Mouse (Mus musculus) midbrain, embryonic 16.5 days (tissue): Measurements from ENCODE around the gene Pfkfb3. TPM values are rescaled to one million over a fixed set of nuclear protein-coding genes. Genes with fewer than 3 reads are reported as not detected.
A peak's percentile ranks its signal among the peaks of the same experiment; 100 is the strongest.

Source experiments
- ATAC-seq: fragments of 200-750 bp; cut with Nextera tagmentation; 2 replicates; pipeline ENCODE4 v1.8.0; 2017; ENCODE audit warnings: moderate TSS enrichment
- H3K27ac ChIP-seq: fragments of 300-500 bp; sonication (generic); 2 replicates; pipeline ENCODE4 v1.5.1; 2014; ENCODE audit warnings: mild to moderate bottlenecking, low read length, mixed read lengths
- H3K27me3 ChIP-seq: fragments of 300-500 bp; sonication (generic); 2 replicates; pipeline ENCODE4 v1.6.1; 2014; ENCODE audit warnings: low read depth, low read length, mixed read lengths; ENCODE audit not compliant: control insufficient read depth, insufficient read depth
- H3K36me3 ChIP-seq: fragments of 300-500 bp; sonication (generic); 2 replicates; pipeline ENCODE4 v1.6.1; 2014; ENCODE audit warnings: mild to moderate bottlenecking, low read length, moderate library complexity, mixed read lengths; ENCODE audit not compliant: control insufficient read depth, insufficient read depth
- H3K4me1 ChIP-seq: fragments of 300-500 bp; sonication (generic); 2 replicates; pipeline ENCODE4 v1.6.1; 2014; ENCODE audit warnings: mild to moderate bottlenecking, low read length, mixed read lengths; ENCODE audit not compliant: control insufficient read depth, insufficient read depth
- H3K4me2 ChIP-seq: fragments of 300-500 bp; sonication (generic); 2 replicates; pipeline ENCODE4 v1.6.1; 2014; ENCODE audit warnings: mild to moderate bottlenecking, low read length, mixed read lengths
- H3K4me3 ChIP-seq: fragments of 300-500 bp; sonication (generic); 2 replicates; pipeline ENCODE4 v1.5.1; 2014; ENCODE audit warnings: low read depth, mild to moderate bottlenecking, low read length, moderate library complexity, mixed read lengths
- H3K9ac ChIP-seq: fragments of 300-500 bp; sonication (generic); 2 replicates; pipeline ENCODE4 v1.6.1; 2014; ENCODE audit warnings: low read depth, low read length, mixed read lengths
- H3K9me3 ChIP-seq: fragments of 300-500 bp; sonication (generic); replicated peaks from 2 replicates; pipeline ENCODE4 v1.6.1; 2014; ENCODE audit warnings: mild to moderate bottlenecking, low read length, mixed read lengths; ENCODE audit not compliant: control insufficient read depth, poor library complexity, severe bottlenecking
- WGBS: fragments of 180-500 bp; shearing (Covaris S2); extraction: QIAGEN DNeasy Blood & Tissue Kit; methylation state at CpG from one replicate; pipeline ENCODE4 v1.1.7; 2014; 5-methylcytosine and 5-hydroxymethylcytosine counted together
- polyA plus RNA-seq: library from polyadenylated mRNA; unstranded; fragments of >200 nt; fragmentation: Nextera tagmentation; extraction: Ambion mirVana; gene quantifications from 2 replicates; pipeline ENCODE4 v1.2.1, GENCODE M21; 2015

Gene Pfkfb3
- polyA plus RNA-seq, 1 experiment from 2014 or later, result 34.2 TPM

GRCm38 (mm10) chr2:11557244-11557643 is 3.4 kb upstream of the Pfkfb3 start:
- ATAC-seq, result no peak
- no peak overlapping the region for H3K4me2 ChIP-seq
- H3K27ac ChIP-seq, result no peak overlapping the region
- H3K27me3 ChIP-seq, result peaks cover 16% of the 10 kb centered on the region
- H3K9me3 ChIP-seq, result no peaks in the 10 kb centered on the region
- H3K9ac ChIP-seq, result no peak overlapping the region
- H3K4me1 ChIP-seq, result peaks cover 9% of the 10 kb centered on the region
- H3K36me3 ChIP-seq, result no peaks in the 10 kb centered on the region
- 58% methylated on average over 3 of the region's 3 CpGs for WGBS
- no peak overlapping the region for H3K4me3 ChIP-seq

- no peak for ATAC-seq
- Histone ChIP-seq H3K4me2 (no peak overlapping the region), H3K27ac (no peak overlapping the region), H3K9ac (no peak overlapping the region), H3K27me3 (peaks cover 16% of the 10 kb centered on the region), H3K4me1 (peaks cover 9% of the 10 kb centered on the region), H3K4me3 (no peak overlapping the region), H3K36me3 (no peaks in the 10 kb centered on the region), H3K9me3 (no peaks in the 10 kb centered on the region)
- WGBS, result 55% methylated on average over 6 of the region's 6 CpGs
Measured at GRCm38 (mm10) chr2:11555316-11555715, 1.4 kb upstream of the Pfkfb3 start.

GRCm38 (mm10) chr2:11552966-11553451 is 868 bp downstream of the Pfkfb3 start:
- Histone ChIP-seq H3K9ac (peak overlapping the region; percentile 70), H3K4me1 (peaks cover 9% of the 10 kb centered on the region), H3K36me3 (no peaks in the 10 kb centered on the region), H3K9me3 (no peaks in the 10 kb centered on the region), H3K27me3 (peaks cover 16% of the 10 kb centered on the region), H3K4me2 (peak overlapping the region; percentile 94), H3K4me3 (peak overlapping the region; percentile 61), H3K27ac (no peak overlapping the region)
- ATAC-seq, result peak; percentile 26
- 4% methylated on average over 15 of the region's 15 CpGs for WGBS

GRCm38 (mm10) chr2:11552297-11552821 is 1.5 kb downstream of the Pfkfb3 start:
- ATAC-seq, result no peak
- H3K4me2 ChIP-seq, result peak overlapping the region; percentile 94; the same call in 1 of the 2 replicates
- H3K36me3 ChIP-seq, result no peaks in the 10 kb centered on the region
- no peak overlapping the region for H3K27ac ChIP-seq
- no peak overlapping the region for H3K9ac ChIP-seq
- peaks cover 9% of the 10 kb centered on the region for H3K4me1 ChIP-seq
- peaks cover 16% of the 10 kb centered on the region for H3K27me3 ChIP-seq
- no peaks in the 10 kb centered on the region for H3K9me3 ChIP-seq
- H3K4me3 ChIP-seq, result no peak overlapping the region
- WGBS, result 14% methylated on average over 9 of the region's 9 CpGs

DNA sequence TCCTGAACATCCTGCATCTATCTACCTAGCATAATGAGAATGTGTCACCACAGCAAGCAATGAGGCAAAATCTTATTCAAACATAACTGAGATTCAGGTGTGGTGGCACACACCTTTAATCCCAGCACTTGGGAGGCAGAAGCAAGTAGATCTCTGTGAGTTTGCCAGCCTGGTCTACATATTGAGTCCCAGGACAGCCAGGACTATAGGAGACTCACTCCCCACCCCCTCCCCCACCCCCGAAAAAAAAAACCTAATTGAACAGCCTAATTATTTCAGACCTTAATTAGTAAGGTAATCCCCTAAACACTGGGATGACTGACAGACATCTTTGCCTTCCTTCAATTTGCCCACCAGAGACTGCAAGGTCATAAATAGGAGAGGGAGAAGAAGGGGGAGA is 2.2 kb downstream of the Pfkfb3 start:
- Histone ChIP-seq H3K4me1 (peaks cover 9% of the 10 kb centered on the region), H3K9ac (no peak overlapping the region), H3K27me3 (peaks cover 16% of the 10 kb centered on the region), H3K36me3 (no peaks in the 10 kb centered on the region), H3K4me3 (no peak overlapping the region), H3K9me3 (no peaks in the 10 kb centered on the region), H3K27ac (no peak overlapping the region), H3K4me2 (no peak overlapping the region)
- no peak for ATAC-seq
- 18% methylated on average over 1 of the region's 1 CpGs for WGBS

DNA sequence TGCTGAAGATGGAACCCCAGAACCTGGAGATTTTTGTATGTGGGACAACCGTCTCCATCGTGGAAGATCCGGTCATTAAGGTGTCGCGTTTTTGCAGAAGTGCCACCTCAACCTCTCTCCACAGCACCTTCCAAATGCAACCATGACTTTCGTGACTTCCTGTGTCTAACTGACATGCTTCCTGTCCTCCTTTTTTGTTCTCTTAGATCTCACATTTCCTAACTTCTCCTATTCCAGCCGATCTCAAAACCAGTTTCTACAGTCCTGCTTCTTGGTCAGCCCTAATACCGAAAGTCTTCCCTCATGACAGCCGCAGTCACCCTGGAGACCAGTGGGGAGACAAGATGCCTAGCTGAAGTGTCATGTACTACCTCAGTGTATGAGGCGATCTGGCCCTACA is 5.4 kb downstream of the Pfkfb3 start:
- Histone ChIP-seq H3K4me1 (peaks cover 9% of the 10 kb centered on the region), H3K36me3 (no peaks in the 10 kb centered on the region), H3K9ac (no peak overlapping the region), H3K4me3 (no peak overlapping the region), H3K27me3 (peaks cover 9% of the 10 kb centered on the region), H3K27ac (no peak overlapping the region), H3K9me3 (no peaks in the 10 kb centered on the region), H3K4me2 (no peak overlapping the region)
- WGBS, result 88% methylated on average over 10 of the region's 10 CpGs
- ATAC-seq, result no peak

DNA sequence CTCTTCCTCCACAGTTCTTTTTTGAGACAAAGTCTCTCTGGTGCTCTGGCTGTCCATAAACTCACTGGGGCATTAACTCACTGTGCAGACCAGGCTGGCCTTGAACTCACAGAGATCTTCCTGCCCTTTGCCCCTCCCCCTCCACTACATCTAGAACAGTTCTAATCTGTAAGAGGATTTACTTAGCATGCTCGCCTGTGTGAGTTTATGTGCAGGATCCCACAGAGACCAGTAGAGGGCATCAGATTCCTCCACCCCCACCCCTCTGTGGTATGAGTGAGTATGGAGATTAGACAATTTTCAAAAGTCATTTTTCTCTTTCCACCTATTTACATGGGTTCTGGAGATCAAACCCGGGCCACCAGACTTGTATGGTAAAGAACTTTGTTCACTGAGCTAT is 6.3 kb downstream of the Pfkfb3 start:
- H3K27me3 ChIP-seq, result peaks cover 2% of the 10 kb centered on the region; the same call in 1 of the 2 replicates
- 52% methylated on average over 2 of the region's 2 CpGs for WGBS
- no peak for ATAC-seq
- no peaks in the 10 kb centered on the region for H3K36me3 ChIP-seq
- H3K4me1 ChIP-seq, result peaks cover 2% of the 10 kb centered on the region; the same call in 1 of the 2 replicates
- H3K4me2 ChIP-seq, result no peak overlapping the region
- no peaks in the 10 kb centered on the region for H3K9me3 ChIP-seq
- H3K4me3 ChIP-seq, result no peak overlapping the region
- H3K9ac ChIP-seq, result no peak overlapping the region
- no peak overlapping the region for H3K27ac ChIP-seq

GRCm38 (mm10) chr2:11546091-11546490 is 7.8 kb downstream of the Pfkfb3 start:
- H3K9ac ChIP-seq, result no peak overlapping the region
- WGBS, result 89% methylated on average over 8 of the region's 8 CpGs
- H3K27ac ChIP-seq, result no peak overlapping the region
- H3K4me1 ChIP-seq, result no peaks in the 10 kb centered on the region
- no peak overlapping the region for H3K4me2 ChIP-seq
- H3K4me3 ChIP-seq, result no peak overlapping the region
- no peak for ATAC-seq
- no peaks in the 10 kb centered on the region for H3K27me3 ChIP-seq
- no peaks in the 10 kb centered on the region for H3K9me3 ChIP-seq
- H3K36me3 ChIP-seq, result no peaks in the 10 kb centered on the region

- Histone ChIP-seq H3K9ac (no peak overlapping the region), H3K4me2 (no peak overlapping the region), H3K4me3 (no peak overlapping the region), H3K27me3 (no peaks in the 10 kb centered on the region), H3K9me3 (no peaks in the 10 kb centered on the region), H3K4me1 (no peaks in the 10 kb centered on the region), H3K36me3 (no peaks in the 10 kb centered on the region), H3K27ac (no peak overlapping the region)
- WGBS, result 45% methylated on average over 1 of the region's 1 CpGs
- ATAC-seq, result no peak
Measured at GRCm38 (mm10) chr2:11545380-11545779, 8.5 kb downstream of the Pfkfb3 start.
